Mouse (Mus musculus): ENCODE data around the gene Hhipl1.

Hhipl1 gene

GRCm38 (mm10) chr12:108313244-108313772 is 7.2 kb downstream of the Hhipl1 start:
- no peak for DNase-seq (ENCODE audit: low spot score)

GRCm38 (mm10) chr12:108315818-108316217 is 9.7 kb downstream of the Hhipl1 start:
- no peak for DNase-seq (ENCODE audit: low spot score)

- no peak for DNase-seq (ENCODE audit: low spot score)
These were observed 10.6 kb downstream of the Hhipl1 start for GRCm38 (mm10) chr12:108316655-108317054.

GRCm38 (mm10) chr12:108317201-108317738 is 11.2 kb downstream of the Hhipl1 start:
- no peak for DNase-seq (ENCODE audit: low spot score)

GRCm38 (mm10) chr12:108317826-108318430 is 11.9 kb downstream of the Hhipl1 start:
- no peak for DNase-seq (ENCODE audit: low spot score)

GRCm38 (mm10) chr12:108318499-108318898 is 12.4 kb downstream of the Hhipl1 start:
- no peak for DNase-seq (ENCODE audit: low spot score)

- no peak for DNase-seq (ENCODE audit: low spot score)
These were observed 14.0 kb downstream of the Hhipl1 start for GRCm38 (mm10) chr12:108320096-108320495.

- DNase-seq (ENCODE audit: low spot score): no peak
These were observed 20.3 kb downstream of the Hhipl1 start for GRCm38 (mm10) chr12:108326401-108326800.

- peak; percentile 37 for DNase-seq (ENCODE audit: low spot score)
These were observed 21.9 kb downstream of the Hhipl1 start for GRCm38 (mm10) chr12:108327889-108328491.

- peak; percentile 83 for DNase-seq (ENCODE audit: low spot score)
These were observed 27.0 kb downstream of the Hhipl1 start for GRCm38 (mm10) chr12:108333056-108333455.

- DNase-seq (ENCODE audit: low spot score): no peak
These were observed 27.4 kb downstream of the Hhipl1 start for GRCm38 (mm10) chr12:108333481-108333882.

- peak; percentile 100 for DNase-seq (ENCODE audit: low spot score)
These were observed 27.9 kb downstream of the Hhipl1 start, which contains the start of gene Cyp46a1 for GRCm38 (mm10) chr12:108333895-108334445. Gene Cyp46a1, plus strand, starts transcription at chr12:108334381.

GRCm38 (mm10) chr12:108334529-108334928 is 28.5 kb downstream of the Hhipl1 start:
- peak; percentile 48 for DNase-seq (ENCODE audit: low spot score)

GRCm38 (mm10) chr12:108338572-108339190 is 32.6 kb downstream of the Hhipl1 start:
- no peak for DNase-seq (ENCODE audit: low spot score)

- no peak for DNase-seq (ENCODE audit: low spot score)
These were observed 42.1 kb downstream of the Hhipl1 start for GRCm38 (mm10) chr12:108348151-108348550.

- DNase-seq (ENCODE audit: low spot score): no peak
These were observed 43.0 kb downstream of the Hhipl1 start for GRCm38 (mm10) chr12:108349026-108349425.

- DNase-seq (ENCODE audit: low spot score): no peak
These were observed 44.9 kb downstream of the Hhipl1 start for GRCm38 (mm10) chr12:108350931-108351330.

GRCm38 (mm10) chr12:108352371-108353136 is 46.5 kb downstream of the Hhipl1 start:
- DNase-seq (ENCODE audit: low spot score): no peak

GRCm38 (mm10) chr12:108354284-108354683 is 48.2 kb downstream of the Hhipl1 start:
- DNase-seq (ENCODE audit: low spot score): no peak

GRCm38 (mm10) chr12:108355271-108355670 is 49.2 kb downstream of the Hhipl1 start:
- DNase-seq (ENCODE audit: low spot score): no peak

- DNase-seq (ENCODE audit: low spot score): no peak
These were observed 49.9 kb downstream of the Hhipl1 start for GRCm38 (mm10) chr12:108355986-108356385.

- DNase-seq (ENCODE audit: low spot score): no peak
These were observed 57.7 kb downstream of the Hhipl1 start for GRCm38 (mm10) chr12:108363796-108364195.

All from testis, postnatal 14 days (tissue).